Mouse (Mus musculus) forebrain, postnatal 0 days (tissue): Measurements from ENCODE around the gene Pde1a. TPM values are rescaled to one million over a fixed set of nuclear protein-coding genes. Genes with fewer than 3 reads are reported as not detected.
"Not testable (repeated sequence)": the region's sequence is repeated elsewhere in the genome, so short reads cannot be mapped to it uniquely, and the experiment has no call there.

ENCODE experiments used
- ATAC-seq: fragments of 200-750 bp; cut with Nextera tagmentation; 2 replicates; pipeline ENCODE4 v1.8.0; 2017; ENCODE audit warnings: mild to moderate bottlenecking, moderate library complexity
- DNase-seq: peaks from one replicate; pipeline ENCODE4 v3.0.0-alpha.2; 2015
- H3K27ac ChIP-seq: fragments of 300-500 bp; sonication (generic); 2 replicates; pipeline ENCODE4 v1.5.1; 2014; ENCODE audit warnings: low read depth, mild to moderate bottlenecking, antibody characterized with exemption, low read length, moderate library complexity, mixed read lengths
- H3K27me3 ChIP-seq: fragments of 300-500 bp; sonication (generic); 2 replicates; pipeline ENCODE4 v1.6.1; 2014; ENCODE audit warnings: mild to moderate bottlenecking, low read length, mixed read lengths; ENCODE audit not compliant: insufficient read depth
- H3K36me3 ChIP-seq: fragments of 300-500 bp; sonication (generic); 2 replicates; pipeline ENCODE4 v1.6.1; 2014; ENCODE audit warnings: mild to moderate bottlenecking, moderate library complexity; ENCODE audit not compliant: insufficient read depth
- H3K4me1 ChIP-seq: fragments of 300-500 bp; sonication (generic); 2 replicates; pipeline ENCODE4 v1.6.1; 2014; ENCODE audit warnings: antibody characterized with exemption; ENCODE audit not compliant: insufficient read depth
- H3K4me2 ChIP-seq: fragments of 300-500 bp; sonication (generic); 2 replicates; pipeline ENCODE4 v1.6.1; 2014; ENCODE audit warnings: low read depth, mild to moderate bottlenecking, moderate library complexity
- H3K4me3 ChIP-seq: fragments of 300-500 bp; sonication (generic); 2 replicates; pipeline ENCODE4 v1.5.1; 2014; ENCODE audit warnings: low read depth, low read length, mixed read lengths
- H3K9ac ChIP-seq: fragments of 300-500 bp; sonication (generic); 2 replicates; pipeline ENCODE4 v1.6.1; 2014; ENCODE audit warnings: mild to moderate bottlenecking
- H3K9me3 ChIP-seq: fragments of 300-500 bp; sonication (generic); 2 replicates; pipeline ENCODE4 v1.6.1; 2016; ENCODE audit warnings: low read length
- CTCF ChIP-seq: sonication (generic); IDR thresholded peaks from 2 replicates; pipeline ENCODE4 v1.5.1; 2016; ENCODE audit warnings: antibody characterized with exemption, control low read depth, low read depth
- WGBS: fragments of 180-500 bp; shearing (Covaris S2); extraction: QIAGEN DNeasy Blood & Tissue Kit; methylation state at CpG from one replicate; pipeline ENCODE4 v1.1.7; 2014; 5-methylcytosine and 5-hydroxymethylcytosine counted together
- polyA plus RNA-seq: library from polyadenylated mRNA; unstranded; fragments of >200 nt; fragmentation: Nextera tagmentation; extraction: Ambion mirVana; gene quantifications from 2 replicates; pipeline ENCODE4 v1.2.1, GENCODE M21; 2015
- total RNA-seq: library from RNA; depleted of rRNA; stranded (reverse); fragments of >200 nt; gene quantifications from 2 replicates; pipeline ENCODE4 v1.2.3, GENCODE M21; 2014

The Pde1a gene
- total and polyA plus RNA-seq, 2 experiments from 2014 or later: 45.8 to 48.9 TPM

DNA sequence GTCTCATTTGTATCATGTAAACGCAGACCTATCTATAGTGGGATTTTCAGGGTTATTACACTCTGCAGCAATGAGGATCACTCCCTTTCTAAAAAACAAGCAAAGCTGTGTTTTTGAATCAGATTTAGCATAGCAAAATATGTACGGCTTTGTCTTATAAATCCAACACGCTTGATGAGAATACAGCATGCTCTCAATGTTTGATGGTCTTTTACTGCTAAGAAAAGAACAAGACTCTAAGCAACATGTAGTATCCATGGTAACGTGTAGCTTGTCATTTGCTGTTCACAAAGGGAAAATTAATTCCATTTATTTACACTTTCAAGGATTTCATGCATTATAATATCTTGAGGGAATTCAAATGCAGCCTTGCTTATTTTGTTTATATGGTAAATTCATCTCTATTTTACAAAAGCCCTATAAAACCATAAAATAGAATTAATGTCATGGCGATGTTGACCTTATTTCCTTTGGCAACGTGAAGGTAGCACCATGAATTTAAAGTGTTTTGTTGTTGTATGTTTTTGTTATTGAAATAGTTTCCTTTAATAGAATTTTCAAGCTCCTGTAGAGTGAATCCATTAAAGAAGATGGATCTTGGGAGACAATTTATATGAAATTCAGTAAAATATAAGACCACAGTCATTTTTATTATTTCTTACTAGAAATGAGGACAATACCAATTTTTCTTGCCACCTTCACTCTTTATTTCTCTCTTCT, 245.5 kb downstream of the Pde1a start:
- no peak for TF ChIP-seq CTCF
- peak; percentile 97 for ATAC-seq
- Histone ChIP-seq H3K4me1 (peaks cover 8% of the 10 kb centered on the region), H3K4me2 (no peak overlapping the region), H3K4me3 (no peak overlapping the region), H3K27me3 (no peaks in the 10 kb centered on the region), H3K36me3 (no peaks in the 10 kb centered on the region), H3K9me3 (no peaks in the 10 kb centered on the region), H3K27ac (peak overlapping the region; percentile 81), H3K9ac (no peak overlapping the region; the same call in 1 of the 2 replicates)
- WGBS: 41% methylated on average over 6 of the region's 6 CpGs
- DNase-seq: peak; percentile 69

DNA sequence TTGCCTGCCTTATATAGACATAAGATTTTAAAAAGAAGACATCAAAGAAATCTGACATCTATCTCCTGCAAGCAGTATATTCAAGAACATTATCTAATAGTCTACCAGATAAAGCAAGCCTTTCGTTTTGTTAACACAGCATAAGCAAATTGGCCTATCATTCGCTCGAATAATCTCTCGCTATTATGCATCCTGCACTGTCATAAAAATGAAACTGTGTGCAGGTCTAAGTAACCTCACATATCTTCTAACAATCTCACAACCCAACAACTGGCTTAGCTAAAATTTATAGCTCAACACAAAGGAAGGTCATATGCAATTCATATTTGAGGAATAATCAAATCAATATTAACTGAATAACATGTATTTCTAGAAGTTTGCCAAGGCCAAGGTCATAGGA, 246.0 kb downstream of the Pde1a start:
- Histone ChIP-seq H3K9ac (no peak overlapping the region; the same call in 1 of the 2 replicates), H3K9me3 (no peaks in the 10 kb centered on the region), H3K36me3 (no peaks in the 10 kb centered on the region), H3K27ac (peak overlapping the region; percentile 81), H3K4me3 (no peak overlapping the region), H3K27me3 (no peaks in the 10 kb centered on the region), H3K4me2 (no peak overlapping the region), H3K4me1 (peaks cover 8% of the 10 kb centered on the region)
- 65% methylated on average over 4 of the region's 4 CpGs for WGBS
- no peak for DNase-seq
- no peak for TF ChIP-seq CTCF
- peak; percentile 70 for ATAC-seq

DNA sequence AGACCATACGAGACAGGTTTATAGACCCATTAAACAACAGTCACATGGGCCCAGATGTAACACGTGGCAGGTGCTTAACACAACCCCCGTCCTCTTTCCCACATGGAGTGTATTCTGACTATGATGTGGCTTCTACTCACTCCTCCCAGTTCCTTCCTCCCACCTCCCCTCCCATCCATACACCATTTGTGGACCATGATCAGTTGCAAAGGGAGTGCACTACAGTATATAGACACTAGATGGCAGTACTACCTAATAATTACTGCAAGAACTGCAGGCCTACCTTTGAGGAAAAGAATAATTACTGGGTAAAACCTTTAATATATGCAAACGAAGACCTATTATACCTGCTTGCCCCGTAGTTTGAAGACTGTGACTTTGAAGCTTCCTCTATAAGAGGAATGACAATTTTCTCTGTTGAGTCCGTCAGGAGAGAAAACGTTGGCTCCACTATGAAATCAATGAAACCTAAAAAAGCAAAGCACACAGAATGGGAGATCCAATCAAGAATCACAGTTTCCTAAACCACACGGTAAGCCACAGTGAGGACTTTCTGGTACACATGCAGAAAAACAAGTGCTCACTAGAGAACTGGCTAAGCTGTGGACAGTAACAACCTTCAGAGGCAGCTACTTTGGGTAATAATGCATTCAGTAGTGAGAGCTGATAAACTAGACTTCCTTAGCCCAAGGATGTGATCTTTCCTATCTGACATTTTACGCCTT, 263.8 kb downstream of the Pde1a start:
- 36% methylated on average over 9 of the region's 9 CpGs for WGBS
- Histone ChIP-seq H3K9ac (no peak overlapping the region), H3K9me3 (no peaks in the 10 kb centered on the region), H3K27ac (no peak overlapping the region), H3K4me2 (no peak overlapping the region), H3K36me3 (no peaks in the 10 kb centered on the region), H3K4me1 (no peaks in the 10 kb centered on the region), H3K27me3 (no peaks in the 10 kb centered on the region), H3K4me3 (no peak overlapping the region)
- ATAC-seq (peak; percentile 86), DNase-seq (peak; percentile 87)
- peak; percentile 93 for TF ChIP-seq CTCF

DNA sequence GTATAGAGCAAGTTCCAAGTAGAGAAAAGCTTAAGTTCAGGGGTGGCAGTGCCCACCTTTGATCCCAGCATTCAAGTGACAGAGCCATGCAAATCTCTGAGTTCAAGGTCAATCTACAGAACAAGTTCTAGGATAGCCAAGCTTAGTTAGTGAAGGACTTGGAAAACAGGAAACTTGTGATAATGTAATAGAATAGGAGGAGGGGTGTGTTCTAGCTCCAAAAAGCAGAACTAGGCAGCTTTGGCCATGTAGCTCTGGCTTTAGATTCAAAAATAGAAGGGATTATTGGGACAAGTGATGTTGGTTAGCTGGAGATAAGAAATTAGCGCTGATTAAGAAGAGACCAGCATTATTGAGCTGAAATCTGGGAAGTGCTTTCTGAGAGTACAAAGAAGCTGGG, 272.4 kb downstream of the Pde1a start:
- no peaks in the 10 kb centered on the region for H3K4me1 ChIP-seq
- WGBS: 92% methylated on average over 1 of the region's 1 CpGs
- H3K9ac ChIP-seq: no peak overlapping the region
- no peak for DNase-seq
- no peaks in the 10 kb centered on the region for H3K36me3 ChIP-seq
- no peaks in the 10 kb centered on the region for H3K27me3 ChIP-seq
- no peak for TF ChIP-seq CTCF
- no peak overlapping the region for H3K4me3 ChIP-seq
- H3K9me3 ChIP-seq: no peaks in the 10 kb centered on the region
- H3K4me2 ChIP-seq: no peak overlapping the region
- ATAC-seq: no peak
- no peak overlapping the region for H3K27ac ChIP-seq

DNA sequence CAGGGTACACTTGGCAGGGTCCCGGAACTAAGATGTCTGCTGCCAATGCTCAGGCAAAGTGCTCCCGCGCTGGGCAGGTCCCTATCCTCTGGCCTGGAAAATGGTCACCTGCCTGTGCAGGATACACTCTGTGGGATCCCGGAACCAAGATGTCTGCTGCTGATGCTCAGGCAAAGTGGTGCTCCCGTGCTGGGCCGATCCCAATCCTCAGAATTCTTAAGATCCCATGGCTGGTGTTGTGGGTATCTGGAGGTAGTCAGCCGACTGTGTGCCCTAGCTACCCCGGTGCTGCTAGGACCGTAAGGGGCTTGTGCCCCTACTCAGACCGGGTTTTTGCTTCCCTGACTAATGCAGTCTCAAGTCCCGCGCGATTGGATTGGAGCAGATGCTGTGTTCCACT, 281.9 kb downstream of the Pde1a start:
- H3K36me3 ChIP-seq, H3K9me3 ChIP-seq, H3K4me3 ChIP-seq, H3K4me1 ChIP-seq, H3K27ac ChIP-seq, DNase-seq, H3K9ac ChIP-seq, ATAC-seq, H3K27me3 ChIP-seq, H3K4me2 ChIP-seq: not testable (repeated sequence)
- WGBS: 88% methylated on average over 13 of the region's 13 CpGs

DNA sequence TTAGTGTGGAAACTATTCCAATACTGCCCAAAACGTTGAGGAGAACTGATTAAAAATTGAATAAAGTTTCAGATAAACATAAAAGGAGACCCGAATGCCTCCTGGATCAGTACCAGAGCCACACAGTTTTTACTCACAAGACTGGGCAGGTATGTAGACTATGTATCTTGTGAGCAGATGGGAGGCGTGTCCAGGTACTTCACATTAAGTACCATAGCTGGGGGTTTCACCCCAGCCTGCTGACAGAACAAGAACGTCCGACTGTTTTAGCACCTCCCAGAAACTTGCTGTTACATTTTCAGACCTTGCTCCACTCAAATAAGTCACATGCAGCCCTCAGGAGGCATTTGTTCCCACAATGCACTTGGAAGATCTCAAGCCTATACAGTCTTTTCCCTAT, 289.7 kb downstream of the Pde1a start:
- H3K9me3 ChIP-seq: no peaks in the 10 kb centered on the region

DNA sequence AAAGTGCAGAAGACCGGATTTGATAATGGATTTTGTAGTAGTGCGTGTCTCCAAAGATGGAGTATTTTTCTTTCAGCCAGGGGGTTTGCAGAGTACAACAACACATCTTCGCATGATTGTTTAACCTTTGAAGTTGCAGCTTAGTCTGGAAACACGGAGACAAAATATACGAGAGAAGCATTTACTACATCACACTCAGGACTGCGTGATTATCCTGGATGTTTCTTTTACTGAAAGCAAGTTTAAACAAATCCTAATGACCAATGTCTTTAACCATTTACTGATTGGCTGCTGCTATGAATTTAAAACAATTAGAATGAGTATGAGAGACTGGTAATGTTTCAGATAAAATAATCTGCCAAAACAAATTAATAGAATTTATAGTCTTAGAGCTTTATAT, 290.2 kb downstream of the Pde1a start:
- no peak overlapping the region for H3K4me2 ChIP-seq
- H3K27me3 ChIP-seq: no peaks in the 10 kb centered on the region
- no peak overlapping the region for H3K4me3 ChIP-seq
- no peak for TF ChIP-seq CTCF
- H3K4me1 ChIP-seq: no peaks in the 10 kb centered on the region
- no peak for DNase-seq
- 85% methylated on average over 6 of the region's 6 CpGs for WGBS
- H3K9ac ChIP-seq: no peak overlapping the region
- no peak overlapping the region for H3K27ac ChIP-seq
- no peaks in the 10 kb centered on the region for H3K36me3 ChIP-seq
- ATAC-seq: no peak
- H3K9me3 ChIP-seq: no peaks in the 10 kb centered on the region

More for the DNA sequence above, 289.7 kb downstream of the Pde1a start:
- Histone ChIP-seq H3K9ac (no peak overlapping the region), H3K4me3 (no peak overlapping the region), H3K4me2 (no peak overlapping the region), H3K27me3 (no peaks in the 10 kb centered on the region), H3K27ac (no peak overlapping the region), H3K36me3 (no peaks in the 10 kb centered on the region), H3K4me1 (no peaks in the 10 kb centered on the region)
- WGBS: 72% methylated on average over 5 of the region's 5 CpGs
- no peak for TF ChIP-seq CTCF
- ATAC-seq (no peak), DNase-seq (no peak)
